Mouse (Mus musculus) embryonic facial prominence, embryonic 12.5 days (tissue): ENCODE data around the gene Fzd1. TPM values are rescaled to one million over a fixed set of nuclear protein-coding genes. Genes with fewer than 3 reads are reported as not detected.
A peak's percentile ranks its signal among the peaks of the same experiment; 100 is the strongest.

Experiments
- ATAC-seq: fragments of 200-750 bp; cut with Nextera tagmentation; 2 replicates; pipeline ENCODE4 v1.8.0; 2017; ENCODE audit not compliant: insufficient number of reproducible peaks, insufficient read depth, low FRiP score, low TSS enrichment
- H3K27ac ChIP-seq: fragments of 300-500 bp; sonication (generic); 2 replicates; pipeline ENCODE4 v1.5.1; 2016; ENCODE audit warnings: mild to moderate bottlenecking
- H3K27me3 ChIP-seq: fragments of 300-500 bp; sonication (generic); 2 replicates; pipeline ENCODE4 v1.6.1; 2016; ENCODE audit warnings: mild to moderate bottlenecking, moderate library complexity
- H3K36me3 ChIP-seq: fragments of 300-500 bp; sonication (generic); 2 replicates; pipeline ENCODE4 v1.6.1; 2016; ENCODE audit warnings: mild to moderate bottlenecking
- H3K4me1 ChIP-seq: fragments of 300-500 bp; sonication (generic); 2 replicates; pipeline ENCODE4 v1.6.1; 2016
- H3K4me2 ChIP-seq: fragments of 300-500 bp; sonication (generic); replicated peaks from 2 replicates; pipeline ENCODE4 v1.6.1; 2016; ENCODE audit warnings: mild to moderate bottlenecking, moderate library complexity
- H3K4me3 ChIP-seq: fragments of 300-500 bp; sonication (generic); 2 replicates; pipeline ENCODE4 v1.5.1; 2016; ENCODE audit warnings: mild to moderate bottlenecking
- H3K9ac ChIP-seq: fragments of 300-500 bp; sonication (generic); 2 replicates; pipeline ENCODE4 v1.6.1; 2016; ENCODE audit warnings: mild to moderate bottlenecking, moderate library complexity
- H3K9me3 ChIP-seq: fragments of 300-500 bp; sonication (generic); 2 replicates; pipeline ENCODE4 v1.6.1; 2016; ENCODE audit warnings: mild to moderate bottlenecking, moderate library complexity
- WGBS: fragments of 180-500 bp; shearing (Covaris S2); methylation state at CpG from one replicate; pipeline ENCODE4 v1.1.7; 2016; 5-methylcytosine and 5-hydroxymethylcytosine counted together
- polyA plus RNA-seq: library from polyadenylated mRNA; unstranded; fragments of >200 nt; fragmentation: Nextera tagmentation; extraction: Ambion mirVana; gene quantifications from 2 replicates; pipeline ENCODE4 v1.2.1, GENCODE M21; 2016

Fzd1 gene
- 50.7 and 55.7 TPM in 2 replicates for polyA plus RNA-seq

DNA sequence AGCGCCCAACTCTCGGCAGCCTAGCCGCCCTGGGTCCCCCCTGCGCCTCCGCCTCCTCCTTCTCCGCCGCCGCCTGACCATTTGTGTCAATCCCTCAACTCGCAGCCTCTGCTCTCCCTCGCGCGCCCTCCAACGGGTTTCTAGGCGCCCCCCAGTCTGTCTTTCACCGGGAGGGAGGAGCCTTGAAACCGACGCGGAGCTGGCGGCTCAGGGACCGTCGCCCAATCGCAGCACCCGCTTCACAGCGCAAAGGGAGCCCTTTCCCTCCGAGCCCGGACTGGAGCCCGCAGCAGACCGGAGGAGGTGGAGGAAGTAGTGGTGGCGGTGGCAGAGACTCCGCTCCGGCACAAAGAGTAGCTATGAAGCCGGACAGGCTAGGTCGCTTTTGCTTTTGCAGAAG lies at the start of gene Fzd1:
Gene Fzd1 (minus strand): TSS at position 134 of the 400 bp plus-strand sequence.
- H3K9ac ChIP-seq = peak within 1 kb of the TSS; percentile 98
- peak; percentile 94 for ATAC-seq
- H3K9me3 ChIP-seq = no peaks in the 10 kb centered on the region
- H3K4me2 ChIP-seq = peak within 1 kb of the TSS; percentile 88
- peak within 1 kb of the TSS; percentile 88 for H3K4me3 ChIP-seq
- peaks cover 24% of the 10 kb centered on the region for H3K4me1 ChIP-seq
- peak within 1 kb of the TSS; percentile 99 for H3K27ac ChIP-seq
- H3K36me3 ChIP-seq = peaks cover 5% of the 10 kb centered on the region; the same call in 1 of the 2 replicates
- 0 out of 2 replicates have a peak, but pooled peaks cover 3% of the 10 kb centered on the region for H3K27me3 ChIP-seq
- WGBS = under 1% methylated on average over 33 of the region's 33 CpGs

DNA sequence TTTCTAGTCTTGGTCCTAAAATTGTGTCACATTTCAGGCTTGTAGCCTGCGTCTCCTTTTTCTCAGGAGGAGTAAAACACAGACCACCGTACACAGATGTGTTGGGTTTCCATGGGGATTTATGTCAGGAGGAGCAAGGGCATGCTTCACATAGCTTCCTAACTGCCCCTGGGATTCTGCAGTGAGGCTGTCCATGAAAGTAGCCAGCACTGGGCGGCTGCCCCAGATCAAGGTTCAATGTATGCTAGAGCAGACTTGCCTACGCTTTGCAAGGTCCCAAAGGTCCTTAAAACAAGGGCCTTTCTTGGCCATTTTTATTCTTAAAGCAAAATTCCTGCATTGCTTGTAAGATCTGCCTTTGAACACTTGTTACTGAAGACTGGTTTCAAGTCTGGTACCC lies 47.4 kb upstream of the Fzd1 start:
- Histone ChIP-seq H3K36me3 (no peaks in the 10 kb centered on the region), H3K27ac (peak overlapping the region; percentile 18; the same call in 1 of the 2 replicates), H3K9ac (no peak overlapping the region), H3K9me3 (no peaks in the 10 kb centered on the region), H3K4me3 (no peak overlapping the region), H3K4me2 (no peak overlapping the region), H3K4me1 (peaks cover 26% of the 10 kb centered on the region), H3K27me3 (no peaks in the 10 kb centered on the region)
- WGBS = 23% methylated on average over 4 of the region's 4 CpGs
- no peak for ATAC-seq

DNA sequence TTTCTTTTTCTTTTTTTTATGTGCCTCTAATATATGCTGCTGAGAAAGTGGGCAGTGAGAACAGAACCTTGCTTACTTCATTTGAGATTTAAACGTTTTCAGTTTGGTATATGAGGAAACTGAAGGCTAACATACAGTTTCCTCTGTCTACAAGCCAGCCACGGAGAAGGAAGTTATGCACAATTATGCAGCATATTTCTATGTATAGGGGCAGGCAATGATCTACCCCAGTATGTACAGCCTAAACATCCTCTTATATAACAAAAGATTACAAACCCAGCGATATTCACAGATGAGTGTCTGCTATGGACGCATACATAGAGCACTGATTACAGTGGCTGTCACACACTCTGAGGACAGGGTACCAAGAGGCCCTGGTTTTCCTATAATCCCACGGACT lies 45.9 kb upstream of the Fzd1 start:
- WGBS = 63% methylated on average over 5 of the region's 5 CpGs
- Histone ChIP-seq H3K4me2 (no peak overlapping the region), H3K4me1 (peaks cover 26% of the 10 kb centered on the region), H3K27ac (no peak overlapping the region), H3K9ac (no peak overlapping the region), H3K36me3 (no peaks in the 10 kb centered on the region), H3K9me3 (no peaks in the 10 kb centered on the region), H3K27me3 (no peaks in the 10 kb centered on the region), H3K4me3 (no peak overlapping the region)
- no peak for ATAC-seq

DNA sequence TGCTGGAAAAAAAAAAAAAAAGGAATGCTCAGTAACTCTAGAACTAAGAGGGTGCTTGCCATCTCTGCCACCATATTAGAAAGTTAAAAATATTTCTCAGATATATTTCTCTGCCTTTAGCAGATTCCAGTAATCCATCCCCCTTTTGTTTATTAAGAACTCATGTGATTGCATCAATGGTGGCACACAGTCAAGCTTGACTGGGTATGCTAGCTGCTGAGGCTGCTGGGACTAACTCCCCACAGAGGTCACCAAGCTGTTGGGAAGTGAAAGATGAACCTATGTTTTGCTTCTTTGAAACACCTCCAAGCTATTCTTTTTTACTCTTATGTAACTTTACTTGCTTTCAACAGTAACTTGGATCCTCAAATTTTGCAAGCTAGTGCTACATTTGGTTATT lies 44.1 kb upstream of the Fzd1 start:
- peaks cover 26% of the 10 kb centered on the region for H3K4me1 ChIP-seq
- no peak overlapping the region for H3K4me3 ChIP-seq
- no peaks in the 10 kb centered on the region for H3K9me3 ChIP-seq
- no peak overlapping the region for H3K27ac ChIP-seq
- no peak overlapping the region for H3K9ac ChIP-seq
- H3K27me3 ChIP-seq = no peaks in the 10 kb centered on the region
- no peak for ATAC-seq
- H3K4me2 ChIP-seq = no peak overlapping the region
- no peaks in the 10 kb centered on the region for H3K36me3 ChIP-seq

DNA sequence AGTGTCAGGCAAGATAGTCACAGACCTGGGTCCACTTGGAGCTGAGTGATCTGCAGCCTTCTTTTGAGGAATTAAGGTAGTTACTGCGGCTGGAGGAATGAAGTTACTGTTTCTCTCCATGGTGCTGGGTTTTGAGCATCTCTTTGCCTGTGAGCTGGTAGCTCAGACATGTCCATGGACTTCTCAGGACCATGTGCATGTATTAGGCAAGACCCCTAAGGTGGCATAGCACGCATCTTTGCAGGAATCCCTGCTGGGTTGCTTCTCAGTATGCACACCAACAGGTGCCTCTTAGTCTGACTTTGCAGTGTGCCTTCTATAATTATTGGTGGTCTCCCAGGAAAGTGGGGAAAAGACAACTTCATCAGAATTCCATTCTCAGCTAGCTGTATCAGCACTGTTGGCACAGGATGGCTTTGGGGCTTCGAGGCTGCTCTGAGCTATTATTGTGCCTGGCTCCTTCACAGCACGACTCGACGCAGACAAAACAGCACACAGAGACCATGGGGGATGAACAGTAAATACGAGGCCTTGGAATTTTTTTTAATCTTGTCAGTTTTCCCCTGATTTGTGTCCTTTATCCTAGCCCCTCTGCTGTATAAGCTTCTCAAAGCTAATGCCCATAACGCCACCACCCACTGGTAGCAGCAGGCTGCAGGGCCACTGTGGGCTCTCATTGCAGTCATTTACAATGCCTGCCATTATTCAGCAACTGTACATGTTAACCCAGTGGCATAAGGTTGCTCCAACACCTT lies 43.4 kb upstream of the Fzd1 start:
- Histone ChIP-seq H3K27ac (no peak overlapping the region), H3K9ac (no peak overlapping the region), H3K36me3 (no peaks in the 10 kb centered on the region), H3K27me3 (no peaks in the 10 kb centered on the region), H3K9me3 (no peaks in the 10 kb centered on the region), H3K4me2 (no peak overlapping the region), H3K4me1 (peaks cover 26% of the 10 kb centered on the region), H3K4me3 (no peak overlapping the region)
- 71% methylated on average over 8 of the region's 8 CpGs for WGBS
- ATAC-seq = peak; percentile 12; the same call in 1 of the 2 replicates

DNA sequence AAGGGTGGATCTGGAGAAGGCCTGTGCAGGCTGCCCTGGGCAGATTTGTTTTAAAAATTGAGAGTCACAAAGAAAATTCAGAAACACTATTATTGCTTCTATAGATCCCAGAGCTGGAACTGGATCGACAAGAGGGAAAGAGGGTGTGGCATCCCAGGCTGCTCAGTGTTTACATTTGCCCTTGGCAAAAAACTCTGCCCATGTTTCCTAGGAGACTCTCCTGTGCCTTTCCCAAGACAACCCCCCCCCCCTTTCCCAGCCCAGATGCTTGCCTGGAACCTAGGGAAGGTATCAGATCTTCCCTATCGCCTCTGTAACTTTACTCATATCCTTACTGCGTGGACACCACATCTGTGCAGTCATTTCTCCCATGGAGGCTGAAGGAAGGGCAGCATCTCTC lies 33.4 kb upstream of the Fzd1 start:
- H3K9me3 ChIP-seq = no peaks in the 10 kb centered on the region
- H3K27ac ChIP-seq = no peak overlapping the region
- no peaks in the 10 kb centered on the region for H3K36me3 ChIP-seq
- ATAC-seq = no peak
- H3K27me3 ChIP-seq = no peaks in the 10 kb centered on the region
- no peak overlapping the region for H3K9ac ChIP-seq
- H3K4me3 ChIP-seq = no peak overlapping the region
- H3K4me2 ChIP-seq = no peak overlapping the region
- no peaks in the 10 kb centered on the region for H3K4me1 ChIP-seq
- 51% methylated on average over 3 of the region's 3 CpGs for WGBS

DNA sequence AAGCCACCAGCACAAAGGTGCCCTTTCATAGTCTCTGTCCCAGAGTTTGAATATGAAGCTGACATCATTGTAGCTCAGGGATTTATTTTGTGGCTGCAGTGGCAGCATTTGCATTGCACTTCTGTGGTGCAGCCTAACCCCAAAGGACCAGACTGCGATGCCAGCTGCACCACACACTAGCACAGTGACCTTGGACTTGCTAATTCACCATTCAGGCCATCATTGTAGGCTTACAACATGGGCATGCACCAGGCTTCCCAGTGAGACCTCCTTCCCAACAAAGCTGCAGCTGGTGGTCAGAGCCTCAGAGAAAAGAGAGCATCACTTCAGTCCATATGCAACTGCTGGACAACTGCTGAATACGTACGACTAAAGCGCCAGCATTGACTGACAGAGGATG lies 32.4 kb upstream of the Fzd1 start:
- WGBS = 90% methylated on average over 4 of the region's 4 CpGs
- no peak overlapping the region for H3K4me3 ChIP-seq
- H3K4me2 ChIP-seq = no peak overlapping the region
- H3K9ac ChIP-seq = no peak overlapping the region
- no peak for ATAC-seq
- H3K27ac ChIP-seq = no peak overlapping the region
- H3K9me3 ChIP-seq = no peaks in the 10 kb centered on the region
- H3K4me1 ChIP-seq = no peaks in the 10 kb centered on the region
- H3K36me3 ChIP-seq = no peaks in the 10 kb centered on the region
- H3K27me3 ChIP-seq = no peaks in the 10 kb centered on the region

DNA sequence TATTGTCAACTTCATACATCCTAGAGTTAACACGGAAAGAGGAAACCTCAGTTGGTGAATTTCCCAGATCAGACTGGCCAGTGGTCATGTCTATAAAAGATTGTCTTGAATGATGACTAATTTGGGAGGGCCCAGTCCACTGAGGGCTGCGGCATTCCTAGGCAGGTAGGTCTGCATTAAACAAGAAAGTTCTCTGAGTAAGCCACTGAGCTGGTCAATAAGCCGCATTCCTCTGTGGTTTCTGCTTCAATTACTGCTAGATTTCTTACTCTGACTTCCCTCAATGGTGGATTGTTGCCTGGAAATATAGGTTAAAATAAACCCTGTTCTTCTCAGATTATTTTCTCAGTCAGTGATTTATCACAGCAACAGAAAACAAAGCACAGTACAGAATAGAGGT lies 30.6 kb upstream of the Fzd1 start:
- WGBS = 88% methylated on average over 3 of the region's 3 CpGs
- H3K4me3 ChIP-seq = no peak overlapping the region
- no peak overlapping the region for H3K9ac ChIP-seq
- H3K4me2 ChIP-seq = no peak overlapping the region
- H3K4me1 ChIP-seq = no peaks in the 10 kb centered on the region
- no peak for ATAC-seq
- H3K27me3 ChIP-seq = no peaks in the 10 kb centered on the region
- no peaks in the 10 kb centered on the region for H3K36me3 ChIP-seq
- no peak overlapping the region for H3K27ac ChIP-seq
- no peaks in the 10 kb centered on the region for H3K9me3 ChIP-seq

DNA sequence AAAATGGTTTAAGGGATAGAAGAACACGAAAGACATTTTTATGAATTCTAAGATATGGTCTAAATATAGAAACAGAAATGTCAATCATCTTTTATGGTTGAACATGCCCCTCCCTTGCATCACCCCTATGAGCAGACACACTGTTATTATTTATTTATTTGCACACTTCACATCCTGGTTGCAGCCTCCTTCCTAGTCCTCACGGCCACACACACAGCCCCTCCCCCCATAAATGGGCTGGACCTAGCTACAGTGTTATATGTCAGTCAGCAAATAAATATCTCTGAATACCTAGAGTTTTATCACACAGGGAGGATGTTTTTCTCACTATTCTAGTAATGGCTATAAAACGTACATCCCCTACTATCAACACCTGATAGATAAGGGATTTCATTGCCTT lies 29.0 kb upstream of the Fzd1 start:
- Histone ChIP-seq H3K4me2 (no peak overlapping the region), H3K9ac (no peak overlapping the region), H3K4me1 (no peaks in the 10 kb centered on the region), H3K9me3 (no peaks in the 10 kb centered on the region), H3K27ac (no peak overlapping the region), H3K4me3 (no peak overlapping the region), H3K36me3 (no peaks in the 10 kb centered on the region), H3K27me3 (no peaks in the 10 kb centered on the region)
- ATAC-seq = no peak
- 76% methylated on average over 3 of the region's 3 CpGs for WGBS

DNA sequence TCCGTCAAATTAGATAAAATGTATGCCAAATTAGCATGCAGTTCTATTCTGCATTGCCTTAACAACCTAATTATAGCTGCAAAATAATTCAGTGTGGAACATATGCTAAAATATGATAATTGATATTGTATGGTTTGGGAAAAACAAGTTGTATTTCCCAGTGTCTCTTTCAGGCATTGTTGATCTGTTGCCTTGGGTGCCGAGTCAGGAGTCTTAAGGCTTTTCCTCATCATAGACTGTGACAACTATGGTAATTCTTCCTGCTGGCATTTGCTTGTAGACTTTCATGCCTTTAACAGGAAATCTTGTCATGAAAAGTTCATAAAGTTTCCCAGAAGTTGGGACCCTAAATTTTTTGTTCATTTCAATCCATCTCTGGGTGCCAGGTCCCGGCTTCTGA lies 20.4 kb upstream of the Fzd1 start:
- no peaks in the 10 kb centered on the region for H3K9me3 ChIP-seq
- H3K27ac ChIP-seq = no peak overlapping the region
- no peak for ATAC-seq
- no peaks in the 10 kb centered on the region for H3K36me3 ChIP-seq
- no peaks in the 10 kb centered on the region for H3K27me3 ChIP-seq
- no peak overlapping the region for H3K4me3 ChIP-seq
- H3K9ac ChIP-seq = no peak overlapping the region
- no peak overlapping the region for H3K4me2 ChIP-seq
- no peaks in the 10 kb centered on the region for H3K4me1 ChIP-seq
- 83% methylated on average over 3 of the region's 3 CpGs for WGBS

DNA sequence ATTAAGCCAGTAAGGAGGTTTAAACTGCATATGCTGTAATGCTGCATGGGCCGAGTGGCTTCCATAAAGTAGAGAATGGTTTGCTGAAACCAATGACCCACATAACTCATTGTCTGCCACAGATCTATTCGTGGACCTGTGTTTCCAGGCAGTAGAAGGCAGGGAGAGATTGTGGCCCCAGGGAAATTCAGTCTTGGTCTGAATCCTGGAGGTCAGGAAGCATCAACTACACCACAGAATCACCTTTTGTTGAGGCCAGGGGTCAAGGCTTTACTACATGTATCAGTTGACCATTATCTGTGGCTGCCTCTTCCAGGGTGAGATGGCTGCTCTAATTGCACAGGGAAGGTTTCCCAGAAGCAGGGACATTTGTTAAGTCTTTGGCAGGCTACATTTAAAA lies 18.7 kb upstream of the Fzd1 start:
- Histone ChIP-seq H3K27me3 (no peaks in the 10 kb centered on the region), H3K4me2 (no peak overlapping the region), H3K27ac (no peak overlapping the region), H3K36me3 (no peaks in the 10 kb centered on the region), H3K4me3 (no peak overlapping the region), H3K9me3 (no peaks in the 10 kb centered on the region), H3K9ac (no peak overlapping the region), H3K4me1 (no peaks in the 10 kb centered on the region)
- 69% methylated on average over 2 of the region's 2 CpGs for WGBS
- ATAC-seq = no peak

DNA sequence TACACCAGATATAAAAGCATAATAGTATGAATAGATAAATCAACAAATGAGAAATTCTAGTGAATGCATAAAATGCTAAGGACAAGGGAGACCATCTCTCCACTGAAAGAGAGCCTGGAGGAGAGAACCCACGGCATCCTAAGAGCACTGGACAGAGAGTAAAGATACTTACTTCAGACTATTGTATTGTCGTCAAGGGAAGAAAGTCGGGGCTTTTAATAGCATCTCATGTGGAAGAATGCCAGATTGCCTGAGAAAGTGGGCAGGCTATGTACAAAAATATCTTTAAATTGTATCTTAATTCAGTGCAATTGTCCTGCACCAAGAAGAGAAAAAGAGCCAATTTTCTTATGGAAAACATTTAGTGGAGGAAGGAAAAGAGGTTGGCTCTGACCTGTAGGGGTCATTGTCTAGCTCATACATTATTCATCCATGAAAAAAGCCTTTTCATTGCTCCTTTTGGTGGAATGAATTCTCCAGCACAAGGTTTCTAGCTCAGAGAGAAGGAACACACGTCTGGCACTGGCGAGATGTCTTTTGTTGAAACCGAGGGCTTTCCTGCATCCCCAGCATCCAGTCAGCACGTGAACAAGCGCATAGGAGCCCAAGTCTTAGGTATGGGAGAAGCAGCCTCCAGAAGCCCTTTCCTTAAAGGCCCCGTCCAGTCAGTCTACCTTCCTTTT lies 15.4 kb upstream of the Fzd1 start:
- no peak overlapping the region for H3K4me3 ChIP-seq
- no peaks in the 10 kb centered on the region for H3K36me3 ChIP-seq
- 50% methylated on average over 9 of the region's 9 CpGs for whole genome bisulfite sequencing
- H3K9ac ChIP-seq = no peak overlapping the region
- no peaks in the 10 kb centered on the region for H3K9me3 ChIP-seq
- no peaks in the 10 kb centered on the region for H3K4me1 ChIP-seq
- H3K4me2 ChIP-seq = no peak overlapping the region
- H3K27me3 ChIP-seq = no peaks in the 10 kb centered on the region
- no peak overlapping the region for H3K27ac ChIP-seq
- ATAC-seq = no peak
